Mouse (Mus musculus) lung, embryonic 14.5 days (tissue): ENCODE data around the gene Cd28. TPM values are rescaled to one million over a fixed set of nuclear protein-coding genes. Genes with fewer than 3 reads are reported as not detected.
A peak's percentile ranks its signal among the peaks of the same experiment; 100 is the strongest.
"Not testable (repeated sequence)": the region's sequence is repeated elsewhere in the genome, so short reads cannot be mapped to it uniquely, and the experiment has no call there.

Experiments used
- ATAC-seq: fragments of 200-750 bp; cut with Nextera tagmentation; 2 replicates; pipeline ENCODE4 v1.8.0; 2017; ENCODE audit warnings: mild to moderate bottlenecking, moderate TSS enrichment, moderate library complexity; ENCODE audit not compliant: insufficient read depth
- DNase-seq: peaks from one replicate; pipeline ENCODE4 v3.0.0-alpha.2; 2015
- H3K27ac ChIP-seq: fragments of 300-500 bp; sonication (generic); 2 replicates; pipeline ENCODE4 v1.5.1; 2014; ENCODE audit warnings: low read depth, mild to moderate bottlenecking, moderate library complexity
- H3K27me3 ChIP-seq: fragments of 300-500 bp; sonication (generic); 2 replicates; pipeline ENCODE4 v1.6.1; 2014; ENCODE audit warnings: low read length, control low read depth; ENCODE audit not compliant: insufficient read depth
- H3K36me3 ChIP-seq: fragments of 300-500 bp; sonication (generic); 2 replicates; pipeline ENCODE4 v1.6.1; 2014; ENCODE audit warnings: control low read depth; ENCODE audit not compliant: insufficient read depth
- H3K4me1 ChIP-seq: fragments of 300-500 bp; sonication (generic); 2 replicates; pipeline ENCODE4 v1.6.1; 2014; ENCODE audit warnings: antibody characterized with exemption, control low read depth; ENCODE audit not compliant: insufficient read depth
- H3K4me2 ChIP-seq: fragments of 300-500 bp; sonication (generic); 2 replicates; pipeline ENCODE4 v1.6.1; 2014; ENCODE audit warnings: mild to moderate bottlenecking
- H3K4me3 ChIP-seq: fragments of 300-500 bp; sonication (generic); 2 replicates; pipeline ENCODE4 v1.5.1; 2014; ENCODE audit warnings: low read depth, low read length
- H3K9ac ChIP-seq: fragments of 300-500 bp; sonication (generic); 2 replicates; pipeline ENCODE4 v1.6.1; 2014
- H3K9me3 ChIP-seq: fragments of 300-500 bp; sonication (generic); 2 replicates; pipeline ENCODE4 v1.6.1; 2016; ENCODE audit warnings: low read depth, low read length, control low read depth
- CTCF ChIP-seq: IDR thresholded peaks from 2 replicates; pipeline ENCODE4 v1.5.1; 2016; ENCODE audit warnings: antibody characterized with exemption, low read depth
- WGBS: fragments of 180-500 bp; shearing (Covaris S2); extraction: QIAGEN DNeasy Blood & Tissue Kit; methylation state at CpG from one replicate; pipeline ENCODE4 v1.1.7; 2014; 5-methylcytosine and 5-hydroxymethylcytosine counted together
- polyA plus RNA-seq: library from polyadenylated mRNA; unstranded; fragments of >200 nt; fragmentation: Nextera tagmentation; extraction: Ambion mirVana; gene quantifications from 2 replicates; pipeline ENCODE4 v1.2.1, GENCODE M21; 2014

Gene Cd28
- polyA plus RNA-seq, 1 experiment from 2014 or later = 0.16 TPM

GRCm38 (mm10) chr1:60809166-60809565 is 92.6 kb downstream of the Cd28 start:
- H3K4me1 ChIP-seq = no peaks in the 10 kb centered on the region
- H3K27me3 ChIP-seq = no peaks in the 10 kb centered on the region
- 66% methylated on average over 12 of the region's 12 CpGs for WGBS
- H3K36me3 ChIP-seq = no peaks in the 10 kb centered on the region
- H3K4me3 ChIP-seq = no peak overlapping the region
- no peak overlapping the region for H3K4me2 ChIP-seq
- ATAC-seq = no peak
- TF ChIP-seq CTCF = no peak
- DNase-seq = peak; percentile 56
- no peaks in the 10 kb centered on the region for H3K9me3 ChIP-seq
- no peak overlapping the region for H3K27ac ChIP-seq
- no peak overlapping the region for H3K9ac ChIP-seq

GRCm38 (mm10) chr1:60810821-60811220 is 94.2 kb downstream of the Cd28 start:
- TF ChIP-seq CTCF = no peak
- Histone ChIP-seq H3K9me3 (no peaks in the 10 kb centered on the region), H3K27ac (no peak overlapping the region), H3K27me3 (no peaks in the 10 kb centered on the region), H3K4me1 (no peaks in the 10 kb centered on the region), H3K9ac (no peak overlapping the region), H3K4me3 (no peak overlapping the region), H3K4me2 (no peak overlapping the region), H3K36me3 (no peaks in the 10 kb centered on the region)
- DNase-seq = no peak
- ATAC-seq = no peak

- Histone ChIP-seq H3K9ac (no peak overlapping the region), H3K36me3 (no peaks in the 10 kb centered on the region), H3K27ac (no peak overlapping the region), H3K4me1 (no peaks in the 10 kb centered on the region), H3K4me3 (no peak overlapping the region), H3K27me3 (no peaks in the 10 kb centered on the region), H3K9me3 (no peaks in the 10 kb centered on the region), H3K4me2 (no peak overlapping the region)
- TF ChIP-seq CTCF = no peak
- 57% methylated on average over 1 of the region's 1 CpGs for WGBS
- no peak for ATAC-seq
- DNase-seq = no peak
Observed at GRCm38 (mm10) chr1:60811998-60812397, 95.4 kb downstream of the Cd28 start.

GRCm38 (mm10) chr1:60813411-60813810 is 96.8 kb downstream of the Cd28 start:
- WGBS = 59% methylated on average over 2 of the region's 2 CpGs

GRCm38 (mm10) chr1:60815912-60816311 is 99.3 kb downstream of the Cd28 start:
- H3K4me2 ChIP-seq = no peak overlapping the region
- no peaks in the 10 kb centered on the region for H3K4me1 ChIP-seq
- no peaks in the 10 kb centered on the region for H3K36me3 ChIP-seq
- H3K27me3 ChIP-seq = no peaks in the 10 kb centered on the region
- no peak for TF ChIP-seq CTCF
- 76% methylated on average over 6 of the region's 6 CpGs for WGBS
- ATAC-seq = no peak
- DNase-seq = no peak
- no peak overlapping the region for H3K4me3 ChIP-seq
- H3K9me3 ChIP-seq = no peaks in the 10 kb centered on the region
- no peak overlapping the region for H3K9ac ChIP-seq
- H3K27ac ChIP-seq = no peak overlapping the region

More at GRCm38 (mm10) chr1:60813411-60813810, 96.8 kb downstream of the Cd28 start:
- H3K9me3 ChIP-seq = no peaks in the 10 kb centered on the region
- H3K36me3 ChIP-seq = no peaks in the 10 kb centered on the region
- H3K4me1 ChIP-seq = no peaks in the 10 kb centered on the region
- ATAC-seq (no peak), DNase-seq (no peak)
- no peak for TF ChIP-seq CTCF
- no peaks in the 10 kb centered on the region for H3K27me3 ChIP-seq
- no peak overlapping the region for H3K4me2 ChIP-seq
- no peak overlapping the region for H3K9ac ChIP-seq
- H3K4me3 ChIP-seq = no peak overlapping the region
- H3K27ac ChIP-seq = no peak overlapping the region

- not testable (repeated sequence) for H3K4me3 ChIP-seq, ATAC-seq, H3K27ac ChIP-seq, H3K9ac ChIP-seq, H3K27me3 ChIP-seq, DNase-seq, H3K36me3 ChIP-seq, H3K4me2 ChIP-seq, H3K4me1 ChIP-seq, H3K9me3 ChIP-seq
- WGBS = 78% methylated on average over 4 of the region's 4 CpGs
Observed at GRCm38 (mm10) chr1:60818491-60818890, 101.9 kb downstream of the Cd28 start.

- DNase-seq (no peak), ATAC-seq (no peak)
- 86% methylated on average over 2 of the region's 2 CpGs for WGBS
- no peak overlapping the region for H3K27ac ChIP-seq
- peaks cover 4% of the 10 kb centered on the region for H3K4me1 ChIP-seq
- H3K9me3 ChIP-seq = no peaks in the 10 kb centered on the region
- no peaks in the 10 kb centered on the region for H3K36me3 ChIP-seq
- no peak overlapping the region for H3K4me2 ChIP-seq
- H3K27me3 ChIP-seq = no peaks in the 10 kb centered on the region
- H3K9ac ChIP-seq = no peak overlapping the region
- no peak overlapping the region for H3K4me3 ChIP-seq
- TF ChIP-seq CTCF = no peak
Observed at GRCm38 (mm10) chr1:60819993-60820392, 103.4 kb downstream of the Cd28 start.

- 69% methylated on average over 2 of the region's 2 CpGs for WGBS
- ATAC-seq (no peak), DNase-seq (no peak)
- no peaks in the 10 kb centered on the region for H3K9me3 ChIP-seq
- H3K9ac ChIP-seq = no peak overlapping the region
- H3K27me3 ChIP-seq = no peaks in the 10 kb centered on the region
- no peak overlapping the region for H3K4me2 ChIP-seq
- H3K27ac ChIP-seq = no peak overlapping the region
- no peak overlapping the region for H3K4me3 ChIP-seq
- no peak for TF ChIP-seq CTCF
- H3K4me1 ChIP-seq = peaks cover 4% of the 10 kb centered on the region
- no peaks in the 10 kb centered on the region for H3K36me3 ChIP-seq
Observed at GRCm38 (mm10) chr1:60820981-60821380, 104.4 kb downstream of the Cd28 start.
